Mouse (Mus musculus) heart, adult 2 months (tissue): ENCODE measurements around the gene Gpc1.

Experiments used
- CTCF ChIP-seq: fragments of 200-600 bp; IDR thresholded peaks from 2 replicates; pipeline ENCODE4 v1.8.1; 2022; ENCODE audit warnings: antibody characterized with exemption, mild to moderate bottlenecking, moderate library complexity
- EP300 ChIP-seq: fragments of 200-500 bp; IDR thresholded peaks from 2 replicates; pipeline ENCODE4 v1.6.1; 2011; ENCODE audit warnings: low read depth, low read length, control low read depth; ENCODE audit not compliant: insufficient read depth
- POLR2A ChIP-seq: fragments of 200-500 bp; IDR thresholded peaks from 2 replicates; pipeline ENCODE4 v1.6.1; 2011; ENCODE audit warnings: mild to moderate bottlenecking, low read depth, low read length, control low read depth; ENCODE audit not compliant: insufficient read depth

GRCm38 (mm10) chr1:92839211-92839610, 7.8 kb downstream of the Gpc1 start:
- TF ChIP-seq POLR2A (no peak), CTCF (no peak), EP300 (no peak)
